Mouse (Mus musculus) stomach, embryonic 16.5 days (tissue): ENCODE results near the gene Spryd3. TPM values are rescaled to one million over a fixed set of nuclear protein-coding genes. Genes with fewer than 3 reads are reported as not detected.

Experiments
- ATAC-seq: fragments of 200-750 bp; cut with Nextera tagmentation; 2 replicates; pipeline ENCODE4 v1.8.0; 2017; ENCODE audit warnings: moderate number of reproducible peaks, moderate TSS enrichment; ENCODE audit not compliant: insufficient read depth, low FRiP score
- H3K27ac ChIP-seq: fragments of 300-500 bp; sonication (generic); 2 replicates; pipeline ENCODE4 v1.5.1; 2014; ENCODE audit warnings: low read length
- H3K27me3 ChIP-seq: fragments of 300-500 bp; sonication (generic); 2 replicates; pipeline ENCODE4 v1.6.1; 2014; ENCODE audit warnings: low read length, control low read depth, mixed read lengths; ENCODE audit not compliant: control insufficient read depth, insufficient read depth
- H3K36me3 ChIP-seq: fragments of 300-500 bp; sonication (generic); 2 replicates; pipeline ENCODE4 v1.6.1; 2014; ENCODE audit warnings: low read length; ENCODE audit not compliant: control insufficient read depth, insufficient read depth
- H3K4me1 ChIP-seq: fragments of 300-500 bp; sonication (generic); 2 replicates; pipeline ENCODE4 v1.6.1; 2014; ENCODE audit warnings: low read length, control low read depth, mixed read lengths; ENCODE audit not compliant: control insufficient read depth, insufficient read depth
- H3K4me2 ChIP-seq: fragments of 300-500 bp; sonication (generic); 2 replicates; pipeline ENCODE4 v1.6.1; 2014; ENCODE audit warnings: low read depth, low read length, mixed read lengths
- H3K4me3 ChIP-seq: fragments of 300-500 bp; sonication (generic); replicated peaks from 2 replicates; pipeline ENCODE4 v1.5.1; 2014; ENCODE audit warnings: mild to moderate bottlenecking, low read length
- H3K9ac ChIP-seq: fragments of 300-500 bp; sonication (generic); 2 replicates; pipeline ENCODE4 v1.6.1; 2014; ENCODE audit warnings: low read length
- H3K9me3 ChIP-seq: fragments of 300-500 bp; sonication (generic); replicated peaks from 2 replicates; pipeline ENCODE4 v1.6.1; 2016; ENCODE audit warnings: low read length, control low read depth; ENCODE audit not compliant: control insufficient read depth
- WGBS: fragments of 180-500 bp; shearing (Covaris S2); extraction: QIAGEN DNeasy Blood & Tissue Kit; methylation state at CpG from one replicate; pipeline ENCODE4 v1.1.7; 2014; 5-methylcytosine and 5-hydroxymethylcytosine counted together
- polyA plus RNA-seq: library from polyadenylated mRNA; unstranded; fragments of >200 nt; fragmentation: Nextera tagmentation; extraction: Ambion mirVana; gene quantifications from 2 replicates; pipeline ENCODE4 v1.2.1, GENCODE M21; 2015

Gene Spryd3
- polyA plus RNA-seq, 1 experiment from 2014 or later = 29.2 TPM

DNA sequence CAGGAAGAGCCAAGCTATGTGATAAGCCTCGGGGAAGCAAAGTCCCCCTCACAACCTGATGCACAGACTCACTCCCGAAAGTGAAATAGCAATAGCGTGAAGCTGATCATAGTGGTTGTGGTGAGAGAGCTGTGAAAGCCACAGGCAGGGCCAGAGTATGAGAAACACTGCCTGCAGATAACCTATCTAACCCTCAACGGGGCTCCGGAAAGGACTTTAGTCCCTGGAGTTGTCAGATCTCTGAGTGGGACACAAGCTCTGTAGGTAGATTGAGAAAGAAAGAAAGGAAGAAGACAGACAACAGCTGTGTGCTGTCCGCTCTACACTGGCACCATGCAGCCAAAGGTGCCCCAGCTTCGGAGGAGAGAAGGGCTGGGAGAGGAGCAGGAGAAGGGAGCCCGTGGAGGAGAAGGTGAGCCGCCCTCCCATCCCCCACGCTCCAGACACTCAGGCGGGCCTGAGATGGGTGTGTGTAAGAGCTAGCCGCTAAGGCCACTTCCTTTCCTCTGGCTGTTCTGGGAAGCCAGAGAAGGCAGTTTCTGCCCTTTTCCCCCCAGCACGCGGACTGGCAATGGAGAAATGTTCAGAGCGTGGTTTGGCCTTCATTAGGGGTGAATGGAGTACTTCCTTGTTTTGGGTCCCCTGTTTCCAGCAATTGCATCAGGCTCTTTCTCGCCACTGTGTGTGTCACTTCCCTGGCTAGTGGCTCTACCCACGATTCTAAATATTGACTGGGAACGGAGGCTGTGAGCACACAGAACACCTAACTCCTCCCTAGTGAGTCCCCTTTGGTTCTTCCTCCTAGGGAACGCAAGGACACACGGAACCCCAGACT is 14.5 kb upstream of the Spryd3 start, which contains the start of gene Soat2:
TSS of gene Soat2 (plus strand) at position 226 of the 835 bp plus-strand sequence.
- WGBS = 31% methylated on average over 20 of the region's 20 CpGs
- H3K4me3 ChIP-seq = peak within 1 kb of the TSS; percentile 14; the same call in 1 of the 2 replicates
- ATAC-seq = peak; percentile 69
- peak within 1 kb of the TSS; percentile 48; the same call in 1 of the 2 replicates for H3K9ac ChIP-seq
- H3K27ac ChIP-seq = peak within 1 kb of the TSS; percentile 60
- 0 out of 2 replicates have a peak, but pooled peaks cover 3% of the 10 kb centered on the region for H3K9me3 ChIP-seq
- peak within 1 kb of the TSS; percentile 26 for H3K4me2 ChIP-seq
- H3K4me1 ChIP-seq = peaks cover 19% of the 10 kb centered on the region
- no peaks in the 10 kb centered on the region for H3K36me3 ChIP-seq
- H3K27me3 ChIP-seq = 0 out of 2 replicates have a peak, but pooled peaks cover 3% of the 10 kb centered on the region

DNA sequence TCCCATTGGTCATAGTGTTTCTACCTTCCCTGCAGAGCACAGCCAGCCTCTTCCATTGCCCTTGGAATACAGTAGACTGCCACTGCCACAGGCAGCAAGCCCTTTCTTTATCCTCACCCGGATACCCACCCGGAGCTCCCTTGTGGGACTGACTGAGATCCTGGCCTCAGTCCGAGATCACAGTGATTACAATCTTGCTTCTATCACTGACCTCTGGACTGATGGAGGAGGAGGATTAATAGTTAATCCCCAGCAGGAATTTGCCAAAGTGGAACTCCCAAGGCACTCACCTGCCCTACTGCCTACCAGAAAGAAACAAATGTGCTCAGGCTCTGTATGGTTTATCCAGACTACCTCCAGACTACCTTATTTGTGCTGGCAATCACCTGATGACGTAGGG is 13.5 kb upstream of the Spryd3 start:
- peaks cover 10% of the 10 kb centered on the region for H3K27me3 ChIP-seq
- no peaks in the 10 kb centered on the region for H3K36me3 ChIP-seq
- 54% methylated on average over 4 of the region's 4 CpGs for WGBS
- no peak overlapping the region for H3K4me3 ChIP-seq
- H3K4me2 ChIP-seq = no peak overlapping the region
- H3K9ac ChIP-seq = no peak overlapping the region
- ATAC-seq = no peak
- no peaks in the 10 kb centered on the region for H3K9me3 ChIP-seq
- peaks cover 25% of the 10 kb centered on the region for H3K4me1 ChIP-seq
- no peak overlapping the region for H3K27ac ChIP-seq

DNA sequence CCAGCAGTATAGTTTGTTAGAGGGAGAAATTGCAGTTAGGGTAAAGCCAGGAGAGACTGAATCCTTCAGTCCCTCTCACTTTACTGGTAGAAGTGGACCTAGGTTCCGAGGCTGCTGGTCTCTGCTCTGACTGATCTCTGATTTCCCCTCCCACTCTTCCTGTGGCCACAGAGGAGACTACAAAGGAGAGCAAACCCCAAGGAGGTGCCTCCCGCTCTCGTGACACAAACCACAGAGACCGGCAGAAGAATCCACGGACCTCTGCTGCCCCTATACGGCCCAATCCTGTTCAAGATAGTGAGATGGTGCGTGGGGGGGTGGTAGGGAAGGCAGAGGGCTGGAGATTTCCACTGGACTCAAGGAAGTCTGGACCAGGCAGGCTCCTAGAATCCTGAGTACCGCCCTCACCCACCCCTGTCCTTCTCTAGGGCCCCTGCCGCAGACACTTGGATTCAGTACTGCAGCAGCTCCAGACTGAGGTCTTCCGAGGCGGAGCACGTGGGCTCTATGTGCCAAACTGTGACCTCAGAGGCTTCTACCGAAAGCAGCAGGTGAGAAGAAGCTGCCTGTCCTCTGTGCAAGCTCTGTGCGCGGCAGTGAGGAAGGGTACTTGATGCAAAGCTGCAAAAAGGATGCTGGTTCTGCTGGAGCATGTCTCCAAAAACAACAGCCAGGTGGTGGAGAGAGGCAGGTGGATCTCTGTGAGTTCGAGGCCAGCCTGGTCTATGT is 11.8 kb upstream of the Spryd3 start:
- WGBS = 67% methylated on average over 16 of the region's 16 CpGs
- Histone ChIP-seq H3K27me3 (peaks cover 10% of the 10 kb centered on the region), H3K4me1 (peaks cover 39% of the 10 kb centered on the region), H3K4me3 (no peak overlapping the region), H3K4me2 (no peak overlapping the region), H3K27ac (no peak overlapping the region), H3K9ac (no peak overlapping the region), H3K36me3 (no peaks in the 10 kb centered on the region), H3K9me3 (no peaks in the 10 kb centered on the region)
- ATAC-seq = no peak

DNA sequence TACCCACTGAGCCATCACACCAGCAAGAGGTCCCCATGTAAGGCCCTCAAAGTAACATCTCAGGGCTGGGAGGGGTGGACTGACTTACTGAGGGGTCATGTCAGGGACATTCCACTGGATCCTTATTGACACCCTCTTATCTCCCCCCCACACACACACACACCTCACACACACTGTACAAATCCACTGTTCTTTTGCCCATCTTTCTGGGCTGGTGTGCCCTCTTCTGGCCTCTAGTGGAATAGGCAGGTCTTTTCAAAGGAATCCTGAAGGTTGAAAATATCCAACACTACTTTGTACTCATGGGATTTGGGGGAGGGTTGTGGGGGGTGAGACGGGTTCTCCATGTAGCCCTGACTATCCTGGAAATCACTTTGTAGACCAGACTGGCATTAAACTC is 10.8 kb upstream of the Spryd3 start:
- Histone ChIP-seq H3K4me1 (peaks cover 39% of the 10 kb centered on the region), H3K36me3 (no peaks in the 10 kb centered on the region), H3K27me3 (peaks cover 10% of the 10 kb centered on the region), H3K9ac (no peak overlapping the region), H3K9me3 (no peaks in the 10 kb centered on the region), H3K27ac (no peak overlapping the region), H3K4me3 (no peak overlapping the region), H3K4me2 (no peak overlapping the region)
- 3% methylated on average over 1 of the region's 1 CpGs for WGBS
- no peak for ATAC-seq

DNA sequence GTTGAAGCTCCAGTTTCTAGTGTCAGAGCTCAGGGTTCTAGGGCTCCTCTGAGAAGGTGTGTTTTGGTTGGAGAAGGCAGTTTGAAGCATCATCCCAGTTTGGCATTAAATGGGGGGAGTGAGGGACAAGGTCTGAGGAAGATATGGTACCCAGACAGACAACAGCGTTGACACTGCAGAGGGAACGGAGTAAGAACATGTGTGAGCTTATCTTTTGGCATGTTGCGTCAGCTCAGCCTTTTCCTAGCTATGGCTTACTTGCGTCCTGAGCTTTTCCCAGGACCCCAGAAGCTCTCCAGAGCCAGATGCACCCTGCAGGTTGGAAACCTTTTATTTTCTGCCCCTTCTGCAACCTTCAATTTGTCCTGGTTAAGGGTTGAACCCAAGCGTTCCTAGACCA is 10.1 kb upstream of the Spryd3 start:
- Histone ChIP-seq H3K4me3 (no peak overlapping the region), H3K9me3 (no peaks in the 10 kb centered on the region), H3K9ac (no peak overlapping the region), H3K27me3 (peaks cover 10% of the 10 kb centered on the region), H3K4me2 (no peak overlapping the region), H3K36me3 (no peaks in the 10 kb centered on the region), H3K4me1 (peaks cover 39% of the 10 kb centered on the region), H3K27ac (no peak overlapping the region)
- WGBS = 82% methylated on average over 5 of the region's 5 CpGs
- ATAC-seq = no peak

DNA sequence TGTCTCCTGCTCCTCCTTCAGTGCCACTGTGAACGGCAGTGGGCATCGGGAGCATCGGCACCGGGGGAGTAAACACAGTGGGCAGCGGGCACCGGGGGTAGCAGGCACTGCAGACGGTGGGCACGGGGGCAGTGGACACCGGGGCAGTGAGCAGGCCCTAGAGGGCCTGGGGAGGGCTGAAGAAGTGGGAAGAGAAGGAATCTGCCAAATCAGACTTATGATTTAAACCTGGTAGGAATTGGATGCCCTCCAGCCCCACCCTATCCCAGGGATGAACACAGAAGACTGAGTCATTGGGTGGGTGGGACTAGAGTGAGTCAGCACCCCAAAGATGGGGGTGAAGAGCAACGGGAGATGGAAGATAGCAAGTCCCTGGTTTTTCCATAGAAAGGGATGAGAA is 9.3 kb upstream of the Spryd3 start:
- H3K4me3 ChIP-seq = no peak overlapping the region
- no peak overlapping the region for H3K27ac ChIP-seq
- no peaks in the 10 kb centered on the region for H3K9me3 ChIP-seq
- ATAC-seq = no peak
- no peak overlapping the region for H3K9ac ChIP-seq
- no peak overlapping the region for H3K4me2 ChIP-seq
- H3K36me3 ChIP-seq = no peaks in the 10 kb centered on the region
- peaks cover 34% of the 10 kb centered on the region for H3K4me1 ChIP-seq
- 81% methylated on average over 10 of the region's 10 CpGs for WGBS
- H3K27me3 ChIP-seq = peaks cover 10% of the 10 kb centered on the region

DNA sequence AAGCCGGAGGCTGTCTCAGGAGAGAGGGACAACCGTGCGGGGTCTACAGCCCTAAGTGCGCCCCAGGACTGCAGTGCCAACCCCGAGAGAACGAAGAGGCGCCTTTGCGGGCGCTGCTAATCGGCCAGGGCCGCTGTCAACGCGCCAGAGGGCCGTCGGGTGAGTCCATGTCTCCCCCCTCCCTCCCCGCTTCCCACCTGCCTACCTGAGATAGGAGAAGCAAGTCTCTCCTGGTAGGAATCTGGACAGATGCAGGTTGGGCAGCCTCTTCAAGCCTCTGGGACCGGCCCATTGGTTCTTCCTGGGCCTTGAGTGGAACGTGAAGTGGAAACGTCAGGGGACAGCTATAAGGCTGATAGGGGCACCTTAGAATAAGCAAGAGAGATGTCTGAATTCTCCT is 8.7 kb upstream of the Spryd3 start:
- no peak overlapping the region for H3K27ac ChIP-seq

DNA sequence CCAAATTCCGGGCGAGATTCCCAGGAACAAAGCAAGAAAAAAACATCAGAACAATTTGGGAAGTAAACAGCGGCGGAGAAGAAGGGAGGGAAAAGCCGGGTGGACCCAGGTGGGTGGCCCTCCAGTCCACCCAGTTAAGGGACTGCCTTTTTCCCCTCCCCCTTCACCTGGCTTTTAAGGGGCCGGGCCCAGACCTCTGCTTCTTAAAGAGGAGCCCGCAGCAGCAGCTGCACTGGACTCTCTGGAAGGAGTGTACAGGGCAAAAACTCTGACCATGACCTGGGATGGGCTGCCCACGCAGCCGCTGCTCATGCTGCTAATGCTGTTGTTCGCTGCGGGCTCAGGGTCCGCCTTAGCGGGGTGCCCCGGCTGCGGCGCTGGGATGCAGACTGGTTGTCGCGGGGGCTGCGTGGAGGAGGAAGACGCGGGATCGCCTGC is 8.3 kb upstream of the Spryd3 start, which contains the start of gene Igfbp6:
TSS of gene Igfbp6 (plus strand) at position 89 of the 438 bp plus-strand sequence.
- H3K9me3 ChIP-seq = no peaks in the 10 kb centered on the region
- no peak for ATAC-seq
- peak within 1 kb of the TSS; percentile 54 for H3K9ac ChIP-seq
- 7% methylated on average over 22 of the region's 22 CpGs for WGBS
- H3K27me3 ChIP-seq = peaks cover 10% of the 10 kb centered on the region
- peak within 1 kb of the TSS; percentile 41 for H3K4me2 ChIP-seq
- H3K4me3 ChIP-seq = peak within 1 kb of the TSS; percentile 19
- H3K4me1 ChIP-seq = peaks cover 28% of the 10 kb centered on the region
- peak within 1 kb of the TSS; percentile 9; the same call in 1 of the 2 replicates for H3K27ac ChIP-seq
- H3K36me3 ChIP-seq = no peaks in the 10 kb centered on the region

More for the DNA sequence above, 8.7 kb upstream of the Spryd3 start:
- no peaks in the 10 kb centered on the region for H3K9me3 ChIP-seq
- peaks cover 30% of the 10 kb centered on the region for H3K4me1 ChIP-seq
- ATAC-seq = no peak
- H3K36me3 ChIP-seq = no peaks in the 10 kb centered on the region
- H3K27me3 ChIP-seq = peaks cover 10% of the 10 kb centered on the region
- 14% methylated on average over 19 of the region's 19 CpGs for WGBS
- H3K9ac ChIP-seq = peak overlapping the region; percentile 54
- H3K4me2 ChIP-seq = peak overlapping the region; percentile 41
- H3K4me3 ChIP-seq = peak overlapping the region; percentile 19
